Mouse (Mus musculus): ENCODE measurements around the gene Swap70. TPM values are rescaled to one million over a fixed set of nuclear protein-coding genes. Genes with fewer than 3 reads are reported as not detected.
"Not testable (repeated sequence)": the region's sequence is repeated elsewhere in the genome, so short reads cannot be mapped to it uniquely, and the experiment has no call there.

Swap70 gene
- polyA plus RNA-seq, 1 experiment = 47.3 TPM

GRCm38 (mm10) chr7:110208341-110208740 lies 13.2 kb upstream of the Swap70 start:
- H3K27ac ChIP-seq (ENCODE audit: insufficient read depth, low read length) = no peak overlapping the region
- H3K4me3 ChIP-seq (ENCODE audit: insufficient read depth, low read length) = no peak overlapping the region
- H3K4me1 ChIP-seq (ENCODE audit: control insufficient read depth, insufficient read depth, low read length) = no peaks in the 10 kb centered on the region
- TF ChIP-seq POLR2A (IDR thresholded peaks at IDR 0.05; ENCODE audit: low read depth, low read length) = no peak
- TF ChIP-seq CTCF (IDR thresholded peaks at IDR 0.05; ENCODE audit: borderline replicate concordance, insufficient read depth, low read length) = no peak

- Histone ChIP-seq H3K4me1 (ENCODE audit: control insufficient read depth, insufficient read depth, low read length) (no peaks in the 10 kb centered on the region), H3K27ac (ENCODE audit: insufficient read depth, low read length) (no peak overlapping the region), H3K4me3 (ENCODE audit: insufficient read depth, low read length) (no peak overlapping the region)
- TF ChIP-seq CTCF (IDR thresholded peaks at IDR 0.05; ENCODE audit: borderline replicate concordance, insufficient read depth, low read length) (no peak), POLR2A (IDR thresholded peaks at IDR 0.05; ENCODE audit: low read depth, low read length) (no peak)
These were observed 12.1 kb upstream of the Swap70 start for GRCm38 (mm10) chr7:110209422-110209821.

GRCm38 (mm10) chr7:110211025-110211424 lies 10.5 kb upstream of the Swap70 start:
- no peak overlapping the region for H3K27ac ChIP-seq (ENCODE audit: insufficient read depth, low read length)
- no peak for TF ChIP-seq CTCF (IDR thresholded peaks at IDR 0.05; ENCODE audit: borderline replicate concordance, insufficient read depth, low read length)
- TF ChIP-seq POLR2A (IDR thresholded peaks at IDR 0.05; ENCODE audit: low read depth, low read length) = no peak
- H3K4me3 ChIP-seq (ENCODE audit: insufficient read depth, low read length) = no peak overlapping the region
- no peaks in the 10 kb centered on the region for H3K4me1 ChIP-seq (ENCODE audit: control insufficient read depth, insufficient read depth, low read length)

GRCm38 (mm10) chr7:110214882-110215281 lies 6.6 kb upstream of the Swap70 start:
- H3K4me1 ChIP-seq (ENCODE audit: control insufficient read depth, insufficient read depth, low read length) = no peaks in the 10 kb centered on the region
- no peak for TF ChIP-seq POLR2A (IDR thresholded peaks at IDR 0.05; ENCODE audit: low read depth, low read length)
- no peak for TF ChIP-seq CTCF (IDR thresholded peaks at IDR 0.05; ENCODE audit: borderline replicate concordance, insufficient read depth, low read length)
- no peak overlapping the region; the same call in 1 of the 2 replicates for H3K27ac ChIP-seq (ENCODE audit: insufficient read depth, low read length)
- no peak overlapping the region for H3K4me3 ChIP-seq (ENCODE audit: insufficient read depth, low read length)

GRCm38 (mm10) chr7:110221051-110221585 lies 393 bp upstream of the Swap70 start:
- H3K4me1 ChIP-seq (ENCODE audit: control insufficient read depth, insufficient read depth, low read length) = peaks cover 3% of the 10 kb centered on the region; the same call in 1 of the 2 replicates
- TF ChIP-seq POLR2A (IDR thresholded peaks at IDR 0.05; ENCODE audit: low read depth, low read length) = no peak
- no peak for TF ChIP-seq CTCF (IDR thresholded peaks at IDR 0.05; ENCODE audit: borderline replicate concordance, insufficient read depth, low read length)
- H3K27ac ChIP-seq (ENCODE audit: insufficient read depth, low read length) = no peak overlapping the region
- peak overlapping the region; percentile 62 for H3K4me3 ChIP-seq (ENCODE audit: insufficient read depth, low read length)

GRCm38 (mm10) chr7:110222583-110223182 lies 1.2 kb downstream of the Swap70 start:
- peaks cover 3% of the 10 kb centered on the region; the same call in 1 of the 2 replicates for H3K4me1 ChIP-seq (ENCODE audit: control insufficient read depth, insufficient read depth, low read length)
- TF ChIP-seq POLR2A (IDR thresholded peaks at IDR 0.05; ENCODE audit: low read depth, low read length) (no peak), CTCF (IDR thresholded peaks at IDR 0.05; ENCODE audit: borderline replicate concordance, insufficient read depth, low read length) (no peak)
- H3K4me3 ChIP-seq (ENCODE audit: insufficient read depth, low read length) = peak overlapping the region; percentile 62
- peak overlapping the region; percentile 3; the same call in 1 of the 2 replicates for H3K27ac ChIP-seq (ENCODE audit: insufficient read depth, low read length)

GRCm38 (mm10) chr7:110223727-110224510 lies 2.4 kb downstream of the Swap70 start:
- peaks cover 3% of the 10 kb centered on the region; the same call in 1 of the 2 replicates for H3K4me1 ChIP-seq (ENCODE audit: control insufficient read depth, insufficient read depth, low read length)
- TF ChIP-seq CTCF (IDR thresholded peaks at IDR 0.05; ENCODE audit: borderline replicate concordance, insufficient read depth, low read length) = no peak
- TF ChIP-seq POLR2A (IDR thresholded peaks at IDR 0.05; ENCODE audit: low read depth, low read length) = no peak
- H3K27ac ChIP-seq (ENCODE audit: insufficient read depth, low read length) = peak overlapping the region; percentile 54
- H3K4me3 ChIP-seq (ENCODE audit: insufficient read depth, low read length) = peak overlapping the region; percentile 40

GRCm38 (mm10) chr7:110226484-110226883 lies 5.0 kb downstream of the Swap70 start:
- no peak overlapping the region for H3K27ac ChIP-seq (ENCODE audit: insufficient read depth, low read length)
- peaks cover 3% of the 10 kb centered on the region; the same call in 1 of the 2 replicates for H3K4me1 ChIP-seq (ENCODE audit: control insufficient read depth, insufficient read depth, low read length)
- TF ChIP-seq POLR2A (IDR thresholded peaks at IDR 0.05; ENCODE audit: low read depth, low read length) (no peak), CTCF (IDR thresholded peaks at IDR 0.05; ENCODE audit: borderline replicate concordance, insufficient read depth, low read length) (no peak)
- H3K4me3 ChIP-seq (ENCODE audit: insufficient read depth, low read length) = no peak overlapping the region

GRCm38 (mm10) chr7:110229967-110230366 lies 8.5 kb downstream of the Swap70 start:
- TF ChIP-seq POLR2A (IDR thresholded peaks at IDR 0.05; ENCODE audit: low read depth, low read length) (no peak), CTCF (IDR thresholded peaks at IDR 0.05; ENCODE audit: borderline replicate concordance, insufficient read depth, low read length) (no peak)
- Histone ChIP-seq H3K4me1 (ENCODE audit: control insufficient read depth, insufficient read depth, low read length) (0 out of 2 replicates have a peak, but pooled peaks cover under 1% of the 10 kb centered on the region), H3K4me3 (ENCODE audit: insufficient read depth, low read length) (no peak overlapping the region), H3K27ac (ENCODE audit: insufficient read depth, low read length) (no peak overlapping the region)

- H3K27ac ChIP-seq (ENCODE audit: insufficient read depth, low read length); H3K4me3 ChIP-seq (ENCODE audit: insufficient read depth, low read length); H3K4me1 ChIP-seq (ENCODE audit: control insufficient read depth, insufficient read depth, low read length): not testable (repeated sequence)
These were observed 9.6 kb downstream of the Swap70 start for GRCm38 (mm10) chr7:110231127-110231526.
